Mouse (Mus musculus) inflammation-experienced regulatory T-cells, adult 6 months (primary cell): Measurements from ENCODE around the gene Gm12800. TPM values are rescaled to one million over a fixed set of nuclear protein-coding genes. Genes with fewer than 3 reads are reported as not detected.
"Not testable (repeated sequence)": the region's sequence is repeated elsewhere in the genome, so short reads cannot be mapped to it uniquely, and the experiment has no call there.

ENCODE experiments used
- ATAC-seq: one replicate; pipeline ENCODE4 v1.8.0; 2017
- polyA plus RNA-seq, 3 experiments: library from polyadenylated mRNA; unstranded; fragments of 100-300 nt; shearing (Covaris generic); gene quantifications; one replicate each; pipeline ENCODE4 v1.2.1; 2017

Gene Gm12800
- polyA plus RNA-seq: not detected

- not testable (repeated sequence) for ATAC-seq
Observed at GRCm38 (mm10) chr4:101908821-101909220, at the start of gene Gm12800. Gm12800 (plus strand) TSS chr4:101909121.

- ATAC-seq: no peak
Observed at GRCm38 (mm10) chr4:101860873-101861272, 48.0 kb upstream of the Gm12800 start.

GRCm38 (mm10) chr4:101862289-101862688 is 46.6 kb upstream of the Gm12800 start:
- ATAC-seq: no peak

- ATAC-seq: not testable (repeated sequence)
Observed at GRCm38 (mm10) chr4:101872031-101872430, 36.9 kb upstream of the Gm12800 start.

GRCm38 (mm10) chr4:101875687-101876086 is 33.2 kb upstream of the Gm12800 start:
- not testable (repeated sequence) for ATAC-seq

GRCm38 (mm10) chr4:101883641-101884040 is 25.3 kb upstream of the Gm12800 start:
- ATAC-seq: no peak

- no peak for ATAC-seq
Observed at GRCm38 (mm10) chr4:101889377-101889776, 19.5 kb upstream of the Gm12800 start.

GRCm38 (mm10) chr4:101893656-101894420 is 15.1 kb upstream of the Gm12800 start, which contains the start of gene C130073F10Rik:
C130073F10Rik (minus strand) TSS chr4:101893789.
- no peak for ATAC-seq

GRCm38 (mm10) chr4:101940107-101940506 is 31.2 kb downstream of the Gm12800 start, which contains the start of gene Gm12794:
Gm12794 (plus strand) TSS chr4:101940407.
- ATAC-seq: not testable (repeated sequence)

Other genes starting within 250 kb of the Gm12800 start
- not detected for gene Lepr, start 191.7 kb upstream of the Gm12800 start, polyA plus RNA-seq
- gene B020004J07Rik, start 65.1 kb upstream of the Gm12800 start, polyA plus RNA-seq: not detected
- not detected for gene C130073F10Rik, start 15.3 kb upstream of the Gm12800 start, polyA plus RNA-seq
- not detected for gene Gm12794, start 31.3 kb downstream of the Gm12800 start, polyA plus RNA-seq
- not detected for gene Gm12790, start 71.9 kb downstream of the Gm12800 start, polyA plus RNA-seq
- not detected for gene Gm12789, start 77.5 kb downstream of the Gm12800 start, polyA plus RNA-seq
- 10 to 100 TPM; 35.9 to 91.8 (median 73.1) TPM for gene Pde4b, start 178.4 kb downstream of the Gm12800 start, polyA plus RNA-seq